Mouse (Mus musculus) retina, postnatal 7 days (tissue): ENCODE measurements around the gene Habp2.

Experiments used
- DNase-seq: peaks from one replicate; pipeline ENCODE4 v3.0.0-alpha.2; 2012; ENCODE audit warnings: low read depth, low spot score

The Habp2 gene

GRCm38 (mm10) chr19:56286866-56287265 lies at the start of gene Habp2:
Gene Habp2, plus strand, starts transcription at chr19:56287137.
- no peak for DNase-seq

GRCm38 (mm10) chr19:56238501-56238900 lies 48.4 kb upstream of the Habp2 start:
- DNase-seq: no peak

- DNase-seq: no peak
These were observed 41.7 kb upstream of the Habp2 start for GRCm38 (mm10) chr19:56245201-56245600.

GRCm38 (mm10) chr19:56252815-56253214 lies 34.1 kb upstream of the Habp2 start:
- no peak for DNase-seq

- DNase-seq: no peak
These were observed 33.7 kb upstream of the Habp2 start for GRCm38 (mm10) chr19:56253271-56253670.

- DNase-seq: no peak
These were observed 32.2 kb upstream of the Habp2 start for GRCm38 (mm10) chr19:56254751-56255150.

- DNase-seq: peak; percentile 30
These were observed 31.4 kb upstream of the Habp2 start for GRCm38 (mm10) chr19:56255506-56255905.

- no peak for DNase-seq
These were observed 30.7 kb upstream of the Habp2 start for GRCm38 (mm10) chr19:56256235-56256634.

- DNase-seq: no peak
These were observed 30.2 kb upstream of the Habp2 start for GRCm38 (mm10) chr19:56256741-56257140.

GRCm38 (mm10) chr19:56263696-56264095 lies 23.2 kb upstream of the Habp2 start:
- DNase-seq: no peak

GRCm38 (mm10) chr19:56264175-56264574 lies 22.8 kb upstream of the Habp2 start:
- no peak for DNase-seq

- DNase-seq: no peak
These were observed 21.8 kb upstream of the Habp2 start for GRCm38 (mm10) chr19:56265149-56265548.

- DNase-seq: no peak
These were observed 14.9 kb upstream of the Habp2 start for GRCm38 (mm10) chr19:56272081-56272480.

GRCm38 (mm10) chr19:56277140-56277804 lies 9.7 kb upstream of the Habp2 start:
- DNase-seq: no peak

- DNase-seq: no peak
These were observed 9.0 kb upstream of the Habp2 start for GRCm38 (mm10) chr19:56277951-56278350.

- no peak for DNase-seq
These were observed 8.6 kb upstream of the Habp2 start for GRCm38 (mm10) chr19:56278366-56278765.

GRCm38 (mm10) chr19:56285222-56285621 lies 1.7 kb upstream of the Habp2 start:
- DNase-seq: no peak

GRCm38 (mm10) chr19:56287580-56288367 lies 837 bp downstream of the Habp2 start:
- DNase-seq: no peak

GRCm38 (mm10) chr19:56288436-56288835 lies 1.5 kb downstream of the Habp2 start:
- DNase-seq: no peak

GRCm38 (mm10) chr19:56289642-56290041 lies 2.7 kb downstream of the Habp2 start:
- DNase-seq: no peak

- no peak for DNase-seq
These were observed 5.0 kb downstream of the Habp2 start for GRCm38 (mm10) chr19:56291898-56292297.

GRCm38 (mm10) chr19:56292335-56292734 lies 5.4 kb downstream of the Habp2 start:
- DNase-seq: no peak
